Mouse (Mus musculus) embryo, embryonic 10 days (tissue): ENCODE results near the gene Slc22a3.

Source experiments
- DNase-seq: peaks from one replicate; pipeline ENCODE4 v3.0.0-alpha.2; 2015; ENCODE audit warnings: low spot score

Gene Slc22a3

DNA sequence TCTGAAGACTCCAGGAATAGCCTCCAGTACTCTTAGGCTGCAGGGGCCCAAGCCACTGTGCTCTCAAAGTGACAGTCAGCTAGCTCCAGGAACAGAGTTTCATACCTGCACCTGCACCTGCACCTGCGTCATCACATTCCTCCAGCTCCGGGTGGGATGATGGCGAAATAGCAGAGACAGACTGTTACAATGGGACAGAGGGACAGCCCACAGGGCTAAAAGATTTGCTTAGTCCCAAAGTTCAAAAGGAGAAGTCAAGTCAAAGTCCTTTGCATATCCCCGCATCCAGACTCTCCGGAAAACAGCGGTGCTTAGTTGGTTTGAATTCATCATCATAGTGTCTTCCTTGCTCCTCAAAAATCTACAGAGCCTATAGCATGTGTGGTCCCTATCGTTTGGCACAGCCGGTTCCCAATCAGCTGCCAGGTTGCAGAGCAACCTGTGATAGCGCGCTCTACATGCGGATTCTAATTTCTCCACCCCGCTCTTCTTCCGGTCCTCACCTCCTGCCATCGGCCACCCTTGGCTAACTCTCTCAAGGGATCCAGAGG is at the start of gene Slc22a3:
Gene Slc22a3 (minus strand): TSS at position 51 of the 551 bp plus-strand sequence.
- no peak for DNase-seq

DNA sequence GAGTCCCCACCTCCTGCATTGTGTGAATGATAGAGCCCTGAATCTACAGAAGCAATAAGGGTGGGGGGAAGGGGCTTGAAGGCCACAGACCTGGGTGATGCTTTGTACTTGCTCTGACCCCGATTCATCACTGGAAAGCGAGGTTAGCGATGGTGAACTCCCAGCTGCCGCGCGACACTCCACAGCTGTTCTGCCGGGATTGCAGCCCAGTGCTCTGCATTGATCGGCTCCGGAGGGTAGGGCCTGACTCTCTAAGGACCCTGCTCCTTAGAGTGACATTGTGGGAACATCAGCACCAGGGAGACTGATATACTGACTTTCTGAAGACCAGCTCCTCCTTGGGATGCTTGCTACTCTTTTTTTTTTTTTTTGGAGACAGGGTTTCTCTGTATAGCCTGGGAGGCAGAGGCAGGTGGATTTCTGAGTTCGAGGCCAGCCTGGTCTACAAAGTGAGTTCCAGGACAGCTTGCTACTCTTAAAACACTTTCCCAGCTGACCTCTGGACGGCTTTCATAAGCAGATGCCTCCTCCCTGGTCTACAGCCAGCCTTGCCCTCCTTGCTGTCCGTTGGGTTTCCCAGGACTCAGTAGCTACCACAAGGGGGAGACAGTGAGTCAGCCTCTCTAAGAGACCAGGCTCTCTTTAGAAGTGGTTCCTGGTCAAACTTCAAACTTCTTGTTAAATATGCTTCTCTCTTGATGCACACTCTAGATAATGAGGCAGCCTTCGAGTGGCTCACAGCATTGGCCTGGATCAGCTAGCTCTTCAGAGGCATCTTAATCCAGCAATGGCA is 27.0 kb upstream of the Slc22a3 start:
- peak; percentile 86 for DNase-seq

DNA sequence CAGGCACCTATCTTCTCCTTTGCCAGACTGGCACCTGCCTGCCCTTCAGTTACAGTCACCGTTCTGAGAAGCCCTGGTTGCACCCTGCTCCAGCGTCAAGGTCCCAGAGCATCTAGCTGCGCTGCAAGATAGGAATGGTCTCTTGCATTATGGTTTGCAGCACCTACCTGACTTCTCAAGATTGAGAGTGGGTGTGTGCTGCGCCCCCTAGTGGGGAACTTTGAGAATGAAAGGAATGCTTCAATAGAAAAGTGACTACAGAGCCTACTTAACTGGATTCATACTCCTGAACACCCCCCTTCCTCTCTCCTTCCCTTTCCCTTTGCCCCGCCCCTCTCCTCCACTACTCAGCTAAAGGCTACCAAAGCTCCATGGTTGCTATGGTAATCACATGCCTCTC is 24.6 kb upstream of the Slc22a3 start:
- DNase-seq = peak; percentile 71

GRCm38 (mm10) chr17:12530081-12530480 is 22.6 kb upstream of the Slc22a3 start:
- DNase-seq = no peak

DNA sequence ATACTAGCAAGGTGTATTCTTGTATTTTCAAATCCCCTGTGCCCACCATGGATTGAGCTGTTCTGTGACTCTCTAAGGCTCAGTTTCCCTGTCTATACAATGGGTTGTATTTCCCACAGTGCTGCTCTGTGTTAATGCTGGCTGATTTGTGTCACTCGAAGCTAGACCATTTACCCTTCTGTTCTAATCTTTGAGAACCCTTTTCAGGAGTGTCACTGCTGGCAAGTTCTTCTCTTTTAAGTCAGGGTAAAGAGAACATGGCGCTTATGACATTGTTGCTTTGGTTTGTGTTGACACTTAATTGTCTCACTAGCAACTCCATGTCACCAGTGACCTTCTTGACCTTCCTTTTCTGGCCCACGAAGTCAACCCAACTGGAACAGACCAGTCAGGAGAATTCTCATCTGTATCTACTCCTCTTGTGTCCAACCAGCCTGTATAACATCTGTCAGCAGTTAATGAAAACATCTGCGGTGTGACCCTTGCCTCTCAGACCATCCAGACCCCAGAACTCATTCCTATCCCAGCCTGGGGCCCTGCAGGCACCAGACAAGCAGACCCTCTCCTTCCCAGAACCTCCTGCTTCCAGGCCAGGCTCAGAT is 22.0 kb upstream of the Slc22a3 start:
- peak; percentile 49 for DNase-seq

DNA sequence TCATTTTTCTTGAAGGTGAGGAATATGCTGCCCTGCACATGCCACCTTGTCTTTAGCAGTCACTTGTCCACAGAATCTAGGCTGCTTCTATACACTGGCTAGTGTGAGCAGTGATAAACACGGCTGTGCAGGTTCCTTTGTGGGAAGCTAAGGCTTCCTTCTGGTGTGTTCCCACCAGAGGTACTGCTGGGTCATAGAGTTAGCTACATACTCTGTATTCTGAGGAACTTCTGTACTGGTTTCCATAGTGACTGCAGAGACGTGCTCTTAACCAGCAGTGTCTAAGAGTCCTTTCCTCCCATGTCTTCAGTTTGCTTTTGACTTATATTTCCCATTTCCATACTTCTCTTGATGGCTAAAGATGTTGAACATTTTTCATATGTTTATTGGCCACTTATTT is 11.6 kb upstream of the Slc22a3 start:
- no peak for DNase-seq

GRCm38 (mm10) chr17:12518194-12518593 is 10.7 kb upstream of the Slc22a3 start:
- DNase-seq = no peak

DNA sequence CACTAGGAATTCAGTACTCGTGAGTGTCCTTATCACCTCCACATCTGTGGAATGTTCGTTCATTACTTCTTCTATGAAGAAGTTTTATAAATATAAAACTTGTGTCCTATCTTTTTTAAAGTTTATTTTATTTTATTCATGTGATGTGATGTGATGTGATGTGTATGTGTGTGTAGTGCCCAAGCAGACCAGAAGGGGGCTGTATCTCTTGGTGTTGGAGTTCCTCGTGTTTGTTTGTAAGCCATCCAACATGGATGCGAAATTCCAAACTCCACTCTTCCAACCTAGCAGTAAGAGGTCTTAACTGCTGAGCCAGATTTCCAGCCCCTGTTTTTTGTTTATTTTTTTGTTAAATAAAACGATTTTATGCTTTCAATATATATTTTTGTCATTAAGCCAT is 6.5 kb upstream of the Slc22a3 start:
- DNase-seq = no peak

- no peak for DNase-seq
Measured at GRCm38 (mm10) chr17:12513107-12513923, 5.8 kb upstream of the Slc22a3 start.

GRCm38 (mm10) chr17:12511193-12511592 is 3.7 kb upstream of the Slc22a3 start:
- no peak for DNase-seq

- no peak for DNase-seq
Measured at GRCm38 (mm10) chr17:12508376-12508775, 872 bp upstream of the Slc22a3 start.

DNA sequence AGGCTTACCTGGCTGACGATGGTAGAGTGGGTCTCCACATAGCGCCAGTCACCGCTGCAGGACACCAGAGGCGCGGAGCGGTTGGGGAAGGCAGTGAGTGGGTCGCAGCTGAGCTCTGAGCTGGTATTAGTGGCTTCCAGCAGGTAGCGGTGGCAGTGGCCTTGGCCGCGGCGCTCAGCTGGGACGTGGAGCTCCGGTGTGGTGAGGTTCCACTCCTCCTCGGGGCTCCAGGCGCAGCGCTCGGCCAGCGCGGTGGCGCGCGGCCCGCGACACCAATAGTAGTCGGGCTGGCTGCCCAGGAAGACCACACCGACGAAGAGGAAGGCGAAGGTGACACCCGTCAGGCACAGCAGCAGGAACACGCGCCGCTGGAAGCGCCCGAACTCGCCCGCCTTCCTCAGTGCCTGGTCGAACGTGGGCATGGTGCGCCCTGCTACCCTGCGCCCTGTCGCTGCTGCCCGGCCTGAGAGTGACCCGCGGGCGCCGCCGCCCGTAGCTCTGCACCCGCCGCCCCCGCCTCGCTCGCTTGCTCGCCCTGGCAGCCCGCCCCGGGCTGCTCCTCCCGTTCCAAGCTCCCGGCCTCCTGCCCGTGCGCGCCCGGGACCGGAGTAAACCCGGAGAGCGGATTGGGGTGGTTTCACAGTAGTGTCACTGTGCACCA is 471 bp downstream of the Slc22a3 start:
- peak; percentile 24 for DNase-seq

GRCm38 (mm10) chr17:12505708-12506107 is 1.8 kb downstream of the Slc22a3 start:
- no peak for DNase-seq

- DNase-seq = no peak
Measured at GRCm38 (mm10) chr17:12499426-12499825, 8.1 kb downstream of the Slc22a3 start.

GRCm38 (mm10) chr17:12495558-12495957 is 11.9 kb downstream of the Slc22a3 start:
- DNase-seq = no peak

DNA sequence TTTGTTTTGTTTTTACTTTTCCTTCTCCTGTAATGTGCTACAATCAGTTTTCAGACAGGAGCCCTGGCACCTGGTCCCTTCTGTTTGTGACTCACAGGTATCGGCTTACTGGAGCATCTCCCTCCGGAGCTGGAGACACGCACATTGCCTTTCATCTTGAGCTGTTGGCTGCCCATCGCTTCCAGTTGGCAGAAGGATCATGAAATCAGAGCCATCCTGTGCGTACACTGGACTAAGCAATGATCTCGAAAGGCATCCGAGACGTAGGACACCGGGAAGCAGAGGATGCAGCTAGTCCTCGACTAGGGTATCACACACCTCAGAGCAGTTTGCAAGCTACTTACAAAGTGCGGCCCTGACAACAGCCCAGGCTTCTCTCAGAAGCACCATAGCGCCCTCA is 15.9 kb downstream of the Slc22a3 start:
- no peak for DNase-seq

DNA sequence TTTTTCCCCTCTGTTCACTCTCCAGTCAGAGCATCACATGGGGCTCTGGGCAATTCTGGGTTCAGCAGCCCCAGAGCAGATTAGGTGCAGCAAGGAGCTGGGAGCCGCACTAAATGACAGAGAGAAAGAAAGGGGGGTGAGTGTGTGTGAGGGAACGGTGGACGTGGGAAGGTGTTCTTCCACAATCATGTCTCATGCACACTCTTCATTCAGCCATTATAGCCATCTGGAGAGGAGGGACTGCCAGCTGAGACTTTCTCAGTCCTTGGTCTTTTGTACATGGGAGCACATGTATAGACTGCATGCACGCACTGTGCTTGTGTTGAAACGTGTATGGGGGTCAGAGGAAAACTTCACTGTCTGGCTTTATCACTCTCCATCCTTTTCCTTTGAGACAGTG is 17.6 kb downstream of the Slc22a3 start:
- DNase-seq = no peak

GRCm38 (mm10) chr17:12485657-12486056 is 21.8 kb downstream of the Slc22a3 start:
- DNase-seq = no peak

DNA sequence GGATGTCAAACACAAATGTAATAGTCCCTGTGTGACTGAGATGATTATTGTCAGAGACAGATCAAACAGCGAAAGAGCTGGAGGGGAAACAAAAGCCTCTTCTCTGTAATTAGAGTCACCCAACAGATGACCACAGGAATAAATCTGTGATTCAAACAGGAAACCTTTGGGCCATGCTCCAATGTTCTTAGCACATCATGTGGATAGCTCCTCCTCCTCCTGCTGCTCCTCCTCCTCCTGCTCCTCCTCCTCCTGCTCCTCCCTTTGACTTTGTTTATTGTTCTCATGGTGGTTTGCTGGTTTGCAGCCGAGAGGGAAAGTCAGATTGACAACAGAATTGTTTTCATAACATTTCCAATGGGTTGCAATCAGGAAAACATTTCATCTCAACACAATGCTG is 28.1 kb downstream of the Slc22a3 start:
- no peak for DNase-seq

- no peak for DNase-seq
Measured at GRCm38 (mm10) chr17:12474509-12475083, 32.9 kb downstream of the Slc22a3 start.

- DNase-seq = no peak
Measured at GRCm38 (mm10) chr17:12472547-12472946, 35.0 kb downstream of the Slc22a3 start.

- DNase-seq = no peak
Measured at GRCm38 (mm10) chr17:12468745-12469144, 38.8 kb downstream of the Slc22a3 start.
